Mouse (Mus musculus): ENCODE results near the gene Tmem222. TPM values are rescaled to one million over a fixed set of nuclear protein-coding genes. Genes with fewer than 3 reads are reported as not detected.

Gene Tmem222
- polyA plus RNA-seq, 1 experiment: 70.6 TPM

DNA sequence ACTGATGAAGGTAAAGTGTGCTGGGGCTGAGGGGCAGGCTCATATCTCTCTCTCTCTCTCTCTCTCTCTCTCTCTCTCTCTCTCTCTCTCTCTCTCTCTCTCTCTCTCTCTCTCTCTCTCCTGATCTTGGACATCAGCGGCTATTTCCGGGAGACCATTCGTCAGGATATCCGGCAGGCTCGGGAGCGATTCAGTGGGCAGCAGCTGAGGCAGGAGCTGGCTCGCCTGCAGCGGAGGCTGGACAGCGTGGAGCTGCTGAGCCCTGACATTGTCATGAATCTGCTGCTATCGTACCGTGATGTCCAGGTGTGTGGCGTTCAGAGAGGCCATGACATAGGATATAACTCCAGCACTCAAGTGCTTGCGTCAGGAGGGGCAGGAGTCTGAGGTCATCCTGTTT is 34.1 kb downstream of the Tmem222 start:
- TF ChIP-seq CTCF (conservative IDR thresholded peaks at IDR 0.05; ENCODE audit: insufficient read depth, insufficient read length, low read depth, low read length) (no peak), POLR2A (IDR thresholded peaks at IDR 0.05; ENCODE audit: low read depth, low read length) (no peak)
- Histone ChIP-seq H3K27ac (ENCODE audit: insufficient read depth, low read depth, low read length) (no peak overlapping the region), H3K4me1 (ENCODE audit: control insufficient read depth, insufficient read depth, low read length) (peaks cover 2% of the 10 kb centered on the region; the same call in 1 of the 2 replicates), H3K27me3 (replicated peaks; ENCODE audit: control insufficient read depth, insufficient read depth, low read length) (no peaks in the 10 kb centered on the region), H3K4me3 (ENCODE audit: insufficient read depth, low read depth, low read length) (peak overlapping the region; percentile 9; the same call in 1 of the 2 replicates), H3K36me3 (ENCODE audit: control insufficient read depth, insufficient read depth, low read length) (no peaks in the 10 kb centered on the region)
- peak; percentile 55 for DNase-seq
- 49% methylated on average over 13 of the region's 13 CpGs for WGBS

- no peak overlapping the region for H3K4me3 ChIP-seq (ENCODE audit: insufficient read depth, low read depth, low read length)
- no peak for TF ChIP-seq POLR2A (IDR thresholded peaks at IDR 0.05; ENCODE audit: low read depth, low read length)
- no peak for TF ChIP-seq CTCF (conservative IDR thresholded peaks at IDR 0.05; ENCODE audit: insufficient read depth, insufficient read length, low read depth, low read length)
- H3K27ac ChIP-seq (ENCODE audit: insufficient read depth, low read depth, low read length): no peak overlapping the region; the same call in 1 of the 2 replicates
- no peak for DNase-seq
- no peaks in the 10 kb centered on the region for H3K27me3 ChIP-seq (replicated peaks; ENCODE audit: control insufficient read depth, insufficient read depth, low read length)
- WGBS: 75% methylated on average over 9 of the region's 9 CpGs
- no peaks in the 10 kb centered on the region for H3K36me3 ChIP-seq (ENCODE audit: control insufficient read depth, insufficient read depth, low read length)
- H3K4me1 ChIP-seq (ENCODE audit: control insufficient read depth, insufficient read depth, low read length): peaks cover 2% of the 10 kb centered on the region; the same call in 1 of the 2 replicates
These were observed 34.9 kb downstream of the Tmem222 start for GRCm38 (mm10) chr4:133242710-133243109.

DNA sequence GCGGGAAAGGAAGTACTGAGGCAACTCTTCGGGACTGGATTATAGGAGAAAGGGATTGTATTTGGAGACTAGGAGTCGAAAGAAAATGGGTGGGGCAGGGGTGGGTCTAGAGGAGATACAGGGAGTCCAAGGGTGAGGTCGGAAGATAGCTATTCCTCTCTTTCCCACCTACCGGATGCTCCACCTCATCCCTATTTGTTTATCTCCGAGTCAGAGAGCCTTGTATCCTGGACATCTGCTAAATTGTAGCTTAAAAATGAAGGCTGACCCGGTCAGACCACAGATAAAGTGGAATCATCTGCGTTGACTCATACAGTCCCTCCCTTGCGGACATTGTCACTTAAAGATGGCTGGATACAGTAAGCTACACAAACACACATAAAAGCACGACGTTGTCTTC is 35.7 kb downstream of the Tmem222 start:
- no peaks in the 10 kb centered on the region for H3K27me3 ChIP-seq (replicated peaks; ENCODE audit: control insufficient read depth, insufficient read depth, low read length)
- H3K27ac ChIP-seq (ENCODE audit: insufficient read depth, low read depth, low read length): peak overlapping the region; percentile 29
- no peak for DNase-seq
- peak overlapping the region; percentile 27; the same call in 1 of the 2 replicates for H3K4me3 ChIP-seq (ENCODE audit: insufficient read depth, low read depth, low read length)
- H3K4me1 ChIP-seq (ENCODE audit: control insufficient read depth, insufficient read depth, low read length): peaks cover 2% of the 10 kb centered on the region; the same call in 1 of the 2 replicates
- WGBS: 29% methylated on average over 11 of the region's 11 CpGs
- no peaks in the 10 kb centered on the region for H3K36me3 ChIP-seq (ENCODE audit: control insufficient read depth, insufficient read depth, low read length)
- TF ChIP-seq CTCF (conservative IDR thresholded peaks at IDR 0.05; ENCODE audit: insufficient read depth, insufficient read length, low read depth, low read length) (no peak), POLR2A (IDR thresholded peaks at IDR 0.05; ENCODE audit: low read depth, low read length) (no peak)

DNA sequence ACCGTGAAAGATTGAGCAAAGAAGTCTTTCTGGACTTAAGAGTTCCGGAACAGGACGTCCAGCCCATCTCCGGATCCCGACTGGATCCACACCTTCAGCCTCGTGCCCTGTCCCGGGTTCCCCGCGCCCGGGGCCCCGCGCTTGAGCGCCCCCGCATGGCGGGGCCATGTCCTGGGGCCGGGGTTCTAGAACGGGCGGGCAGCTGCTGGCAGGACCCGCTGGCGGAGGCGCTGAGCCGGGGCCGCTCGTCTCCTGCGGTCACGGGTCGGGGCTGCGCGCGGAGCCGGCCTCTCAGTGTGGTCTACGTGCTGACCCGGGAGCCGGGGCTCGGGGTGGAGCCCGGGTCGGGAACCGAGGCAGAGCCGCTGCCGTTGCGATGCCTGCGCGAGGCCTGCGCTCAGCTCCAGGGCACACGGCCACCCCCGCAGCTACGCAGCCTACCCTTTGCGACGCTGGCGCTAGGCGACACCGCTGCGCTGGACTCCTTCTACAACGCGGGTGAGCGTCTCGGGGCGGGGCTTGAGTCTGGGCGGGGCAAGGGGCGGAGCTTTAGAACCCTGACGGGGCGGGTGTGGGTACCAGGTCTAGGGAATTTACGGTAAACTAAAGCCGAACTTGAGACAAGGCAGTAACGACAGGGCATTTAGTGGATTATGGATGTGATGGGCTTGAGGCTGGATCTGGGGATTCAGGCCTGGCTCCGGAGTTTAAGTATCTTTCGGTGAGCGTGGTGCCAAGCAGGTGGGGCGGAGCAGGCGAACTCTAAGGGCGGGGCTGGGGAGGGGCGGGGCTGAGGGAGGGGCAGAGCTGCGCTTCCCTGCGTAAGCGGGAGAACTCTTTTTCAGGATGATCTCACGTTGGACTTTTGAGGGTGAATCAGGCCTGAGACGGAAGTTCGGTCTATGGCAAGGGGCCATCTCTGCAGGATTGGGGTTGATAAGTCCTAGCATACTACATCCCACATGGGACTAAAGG is 36.4 kb downstream of the Tmem222 start:
- H3K36me3 ChIP-seq (ENCODE audit: control insufficient read depth, insufficient read depth, low read length): no peaks in the 10 kb centered on the region
- H3K4me1 ChIP-seq (ENCODE audit: control insufficient read depth, insufficient read depth, low read length): peaks cover 2% of the 10 kb centered on the region; the same call in 1 of the 2 replicates
- under 1% methylated on average over 78 of the region's 78 CpGs for WGBS
- no peaks in the 10 kb centered on the region for H3K27me3 ChIP-seq (replicated peaks; ENCODE audit: control insufficient read depth, insufficient read depth, low read length)
- peak; percentile 94 for DNase-seq
- peak overlapping the region; percentile 70 for H3K4me3 ChIP-seq (ENCODE audit: insufficient read depth, low read depth, low read length)
- H3K27ac ChIP-seq (ENCODE audit: insufficient read depth, low read depth, low read length): peak overlapping the region; percentile 70
- TF ChIP-seq CTCF (conservative IDR thresholded peaks at IDR 0.05; ENCODE audit: insufficient read depth, insufficient read length, low read depth, low read length): 0 out of 2 replicates have a peak, but pooled peaks have one; percentile 1
- TF ChIP-seq POLR2A (IDR thresholded peaks at IDR 0.05; ENCODE audit: low read depth, low read length): peak; percentile 75

- peak within 1 kb of the TSS; percentile 70 for H3K27ac ChIP-seq (ENCODE audit: insufficient read depth, low read depth, low read length)
- H3K27me3 ChIP-seq (replicated peaks; ENCODE audit: control insufficient read depth, insufficient read depth, low read length): no peaks in the 10 kb centered on the region
- peak; percentile 94 for DNase-seq
- 10% methylated on average over 16 of the region's 16 CpGs for WGBS
- no peaks in the 10 kb centered on the region for H3K36me3 ChIP-seq (ENCODE audit: control insufficient read depth, insufficient read depth, low read length)
- TF ChIP-seq POLR2A (IDR thresholded peaks at IDR 0.05; ENCODE audit: low read depth, low read length) (peak; percentile 84), CTCF (conservative IDR thresholded peaks at IDR 0.05; ENCODE audit: insufficient read depth, insufficient read length, low read depth, low read length) (no peak)
- H3K4me1 ChIP-seq (ENCODE audit: control insufficient read depth, insufficient read depth, low read length): peaks cover 2% of the 10 kb centered on the region; the same call in 1 of the 2 replicates
- peak within 1 kb of the TSS; percentile 70 for H3K4me3 ChIP-seq (ENCODE audit: insufficient read depth, low read depth, low read length)
These were observed 37.1 kb downstream of the Tmem222 start, which contains the start of gene Map3k6 for GRCm38 (mm10) chr4:133240490-133240921. Map3k6 (plus strand) TSS chr4:133240818.

DNA sequence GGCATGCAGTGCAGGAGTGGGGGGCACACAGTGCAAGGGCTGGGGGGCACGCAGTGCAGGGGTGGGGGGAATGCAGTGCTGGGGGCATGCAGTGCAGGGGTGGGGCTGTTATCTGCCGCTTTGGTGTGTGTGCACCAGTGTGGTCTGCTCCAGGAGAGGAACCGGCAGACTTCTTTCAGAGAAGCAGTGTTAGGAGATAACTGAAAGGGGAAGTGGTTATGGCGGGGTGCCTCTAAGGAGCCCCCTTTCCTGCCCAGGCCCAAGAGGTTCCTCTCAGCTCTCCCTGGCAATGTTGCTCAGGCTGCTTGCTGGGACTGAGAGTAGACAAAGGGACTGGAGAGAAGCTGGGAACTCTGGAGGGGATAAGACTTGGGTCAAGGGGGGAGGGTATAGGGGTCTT is 39.7 kb downstream of the Tmem222 start:
- no peak overlapping the region for H3K4me3 ChIP-seq (ENCODE audit: insufficient read depth, low read depth, low read length)
- no peak for TF ChIP-seq CTCF (conservative IDR thresholded peaks at IDR 0.05; ENCODE audit: insufficient read depth, insufficient read length, low read depth, low read length)
- no peak for TF ChIP-seq POLR2A (IDR thresholded peaks at IDR 0.05; ENCODE audit: low read depth, low read length)
- WGBS: 82% methylated on average over 4 of the region's 4 CpGs
- DNase-seq: no peak
- peaks cover 2% of the 10 kb centered on the region; the same call in 1 of the 2 replicates for H3K4me1 ChIP-seq (ENCODE audit: control insufficient read depth, insufficient read depth, low read length)
- H3K36me3 ChIP-seq (ENCODE audit: control insufficient read depth, insufficient read depth, low read length): no peaks in the 10 kb centered on the region
- no peak overlapping the region for H3K27ac ChIP-seq (ENCODE audit: insufficient read depth, low read depth, low read length)
- no peaks in the 10 kb centered on the region for H3K27me3 ChIP-seq (replicated peaks; ENCODE audit: control insufficient read depth, insufficient read depth, low read length)

- H3K4me3 ChIP-seq (ENCODE audit: insufficient read depth, low read depth, low read length): no peak overlapping the region
- H3K36me3 ChIP-seq (ENCODE audit: control insufficient read depth, insufficient read depth, low read length): no peaks in the 10 kb centered on the region
- no peak for DNase-seq
- 86% methylated on average over 5 of the region's 5 CpGs for WGBS
- no peak for TF ChIP-seq POLR2A (IDR thresholded peaks at IDR 0.05; ENCODE audit: low read depth, low read length)
- TF ChIP-seq CTCF (conservative IDR thresholded peaks at IDR 0.05; ENCODE audit: insufficient read depth, insufficient read length, low read depth, low read length): no peak
- no peak overlapping the region for H3K27ac ChIP-seq (ENCODE audit: insufficient read depth, low read depth, low read length)
- no peaks in the 10 kb centered on the region for H3K27me3 ChIP-seq (replicated peaks; ENCODE audit: control insufficient read depth, insufficient read depth, low read length)
- H3K4me1 ChIP-seq (ENCODE audit: control insufficient read depth, insufficient read depth, low read length): no peaks in the 10 kb centered on the region
These were observed 42.2 kb downstream of the Tmem222 start for GRCm38 (mm10) chr4:133235415-133235814.
